Mouse (Mus musculus): ENCODE results near the gene Olfr1046.
"Not testable (repeated sequence)": the region's sequence is repeated elsewhere in the genome, so short reads cannot be mapped to it uniquely, and the experiment has no call there.

Olfr1046 gene

DNA sequence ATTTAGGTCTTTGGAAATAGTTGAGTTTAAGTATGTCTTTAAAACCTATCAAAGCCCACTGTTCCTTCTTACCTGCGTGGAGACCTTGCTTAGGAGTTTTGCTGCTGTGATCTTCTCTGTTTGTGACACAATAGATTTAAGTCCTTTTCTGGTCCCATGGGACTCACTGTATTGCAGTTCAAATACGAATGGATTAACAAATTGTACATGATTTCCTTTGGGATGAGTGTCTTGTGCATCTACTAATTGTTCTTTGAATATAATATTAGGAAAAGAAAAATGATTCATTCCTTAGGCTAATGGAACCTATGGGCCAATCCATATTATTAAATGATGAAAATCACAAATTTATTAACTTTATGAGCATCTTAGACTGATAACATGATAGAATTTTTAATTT lies at the start of gene Olfr1046:
Gene Olfr1046 (minus strand): TSS at position 101 of the 400 bp plus-strand sequence.
- no peak for DNase-seq

GRCm38 (mm10) chr2:86258228-86258627 lies 39.1 kb upstream of the Olfr1046 start, which contains the start of gene Olfr1049:
Olfr1049 (minus strand) TSS chr2:86258328.
- not testable (repeated sequence) for DNase-seq

GRCm38 (mm10) chr2:86240189-86240588 lies 21.1 kb upstream of the Olfr1046 start, which contains the start of gene Olfr1048:
Olfr1048 (minus strand) TSS chr2:86240289.
- no peak for DNase-seq

- DNase-seq = no peak
Measured at GRCm38 (mm10) chr2:86231301-86231700, 12.2 kb upstream of the Olfr1046 start, which contains the start of gene Olfr1047. Olfr1047 (minus strand) TSS chr2:86231401.

DNA sequence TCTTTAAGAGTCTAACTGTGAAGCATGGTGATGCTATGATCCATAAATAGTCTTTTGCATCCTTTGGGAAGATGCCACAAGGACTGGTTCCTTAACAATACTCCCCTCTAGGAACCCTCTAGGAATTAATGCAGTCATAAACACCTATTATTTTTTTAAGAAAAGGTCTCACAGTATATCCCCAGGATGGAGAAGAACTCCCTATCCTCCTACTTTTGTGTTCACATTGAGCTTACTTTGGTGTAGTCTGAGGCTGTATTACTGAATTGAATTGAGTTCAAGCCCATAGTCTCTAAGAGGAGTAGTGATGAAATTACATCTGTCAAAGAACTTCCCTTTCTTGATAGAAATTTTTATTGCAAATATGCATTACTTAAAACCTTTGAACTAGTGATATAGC lies 16.2 kb downstream of the Olfr1046 start, which contains the start of gene Olfr1045:
Gene Olfr1045 (minus strand): TSS at position 101 of the 400 bp plus-strand sequence.
- no peak for DNase-seq

DNA sequence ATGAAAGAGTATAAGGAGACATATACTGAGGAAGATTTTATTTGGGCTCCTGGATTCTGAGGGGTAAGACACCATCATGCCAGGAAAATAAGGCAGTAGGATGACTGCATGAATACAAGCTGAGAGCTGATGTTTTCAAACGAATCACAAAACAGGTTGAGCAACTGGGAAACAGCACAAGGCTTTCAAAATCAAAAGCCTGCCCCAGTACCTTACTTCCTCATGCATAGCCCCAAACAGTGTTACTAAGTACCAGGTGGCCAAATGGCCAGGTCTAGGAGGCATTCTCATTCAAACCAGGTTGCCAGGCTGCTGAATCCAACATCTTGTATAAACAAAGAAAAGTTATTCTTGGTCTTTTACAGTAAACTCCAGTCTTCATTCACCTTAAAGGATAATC lies 23.3 kb downstream of the Olfr1046 start:
- DNase-seq = no peak

GRCm38 (mm10) chr2:86185583-86185982 lies 33.5 kb downstream of the Olfr1046 start, which contains the start of gene Olfr52:
Olfr52 (minus strand) TSS chr2:86185683.
- DNase-seq = no peak

DNA sequence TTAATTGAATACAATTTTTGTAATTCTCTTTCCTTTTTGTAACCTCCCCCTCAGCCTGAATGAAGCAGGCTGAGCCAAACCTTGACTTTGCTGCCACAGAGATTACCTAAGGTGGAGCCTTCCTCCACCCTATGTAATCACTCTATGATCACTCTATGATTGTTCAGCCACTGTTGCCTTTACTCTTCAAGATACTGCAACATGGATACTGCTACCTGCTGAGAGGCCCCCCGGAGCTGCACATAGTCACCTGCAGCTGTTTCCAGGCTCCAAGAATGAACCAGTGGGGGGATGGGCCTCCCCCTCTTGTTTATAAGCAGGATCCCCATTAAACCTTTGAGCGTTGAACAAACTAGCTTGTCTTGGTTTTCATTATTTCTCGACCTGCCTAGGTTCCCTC lies 39.2 kb downstream of the Olfr1046 start:
- no peak for DNase-seq

GRCm38 (mm10) chr2:86177720-86178119 lies 41.4 kb downstream of the Olfr1046 start, which contains the start of gene Olfr1044:
Olfr1044 (minus strand) TSS chr2:86177820.
- DNase-seq = no peak

DNA sequence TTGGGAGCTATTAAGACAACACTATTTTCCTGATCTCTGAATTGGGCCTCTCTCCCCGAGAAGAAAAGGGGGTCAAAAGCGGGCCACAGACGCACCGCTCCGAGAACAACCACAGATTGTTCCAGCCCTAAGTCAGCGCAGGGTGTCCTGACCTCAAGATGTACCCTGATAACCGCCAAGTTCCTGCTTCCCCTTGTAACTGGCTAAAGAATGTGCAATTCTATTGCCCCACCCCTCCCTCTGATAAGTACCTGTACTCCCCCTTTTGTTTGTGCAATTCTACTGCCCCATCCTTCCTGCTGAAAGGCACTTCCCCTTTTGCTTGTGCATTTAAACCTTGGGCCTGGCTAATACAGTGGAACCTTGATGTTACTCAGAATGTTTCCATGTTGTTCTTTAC lies 43.7 kb downstream of the Olfr1046 start:
- DNase-seq = not testable (repeated sequence)

DNA sequence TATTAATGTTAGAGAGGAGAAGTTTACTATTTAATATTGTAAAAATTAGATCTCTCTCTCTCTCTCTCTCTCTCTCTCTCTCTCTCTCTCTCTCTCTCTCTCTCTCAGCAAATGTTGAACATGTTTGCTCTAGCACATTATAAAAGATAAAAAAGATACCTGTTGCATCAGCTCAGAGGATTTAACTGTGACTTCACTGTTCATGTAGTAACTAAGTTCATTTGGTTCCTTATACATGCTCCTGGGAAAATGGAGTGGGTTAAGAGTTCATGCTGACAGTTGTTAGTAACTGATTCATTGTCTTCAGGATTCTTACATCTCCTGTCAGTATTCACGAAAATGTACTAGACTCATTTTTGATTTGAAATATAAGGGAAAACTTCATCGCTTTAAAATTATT lies 51.7 kb downstream of the Olfr1046 start, which contains the start of gene Olfr1043:
Gene Olfr1043 (minus strand): TSS at position 101 of the 400 bp plus-strand sequence.
- no peak for DNase-seq
